Mouse (Mus musculus): ENCODE measurements around the gene B4galt4. TPM values are rescaled to one million over a fixed set of nuclear protein-coding genes. Genes with fewer than 3 reads are reported as not detected.

B4galt4 gene
- polyA plus RNA-seq, 1 experiment from 2014 or later, result 39.3 TPM

DNA sequence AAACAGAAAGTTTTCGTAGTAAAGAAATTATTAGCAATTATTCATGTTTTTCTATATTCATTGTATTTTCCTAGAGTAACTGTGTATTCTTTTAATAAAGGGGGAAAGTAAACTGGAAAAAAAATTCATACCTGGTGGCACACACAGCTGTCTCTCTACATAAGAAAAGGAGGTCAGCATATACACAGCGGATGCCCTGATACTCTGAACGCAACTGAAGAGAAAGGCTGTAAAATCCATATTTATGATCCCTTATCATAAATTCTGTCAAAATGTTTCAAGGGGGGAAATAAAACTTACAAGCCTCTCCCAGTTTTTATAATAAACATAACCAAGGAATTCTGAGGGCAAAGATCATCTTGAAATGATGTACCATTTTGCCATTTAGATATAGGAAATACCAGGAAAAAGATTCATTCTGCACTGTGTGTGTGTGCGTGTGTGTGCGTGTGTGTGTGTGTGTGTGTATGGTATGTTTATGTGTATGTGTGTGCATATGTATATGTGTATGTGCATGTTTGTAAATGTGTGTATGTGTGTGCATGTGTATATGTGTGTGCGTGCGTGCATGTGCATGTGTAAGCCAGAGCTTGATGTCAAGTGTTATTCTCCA lies 39.0 kb downstream of the B4galt4 start:
- no peaks in the 10 kb centered on the region for H3K4me1 ChIP-seq (ENCODE audit: control insufficient read depth, insufficient read depth, low read length)
- H3K9me3 ChIP-seq (replicated peaks; ENCODE audit: control insufficient read depth, low read length), result no peaks in the 10 kb centered on the region
- WGBS, result 97% methylated on average over 7 of the region's 7 CpGs
- DNase-seq (ENCODE audit: low spot score) (no peak), ATAC-seq (replicated peaks; ENCODE audit: insufficient number of reproducible peaks, low FRiP score, low TSS enrichment, low read depth) (no peak)
- no peak overlapping the region for H3K27ac ChIP-seq (replicated peaks; ENCODE audit: low read depth, low read length)
- no peaks in the 10 kb centered on the region for H3K27me3 ChIP-seq (ENCODE audit: control insufficient read depth, insufficient read depth, low read length)
- H3K4me3 ChIP-seq (ENCODE audit: low read depth, low read length), result no peak overlapping the region
- H3K4me2 ChIP-seq (ENCODE audit: low read depth, low read length), result no peak overlapping the region
- H3K9ac ChIP-seq (replicated peaks; ENCODE audit: low read length), result no peak overlapping the region
- H3K36me3 ChIP-seq (replicated peaks; ENCODE audit: control insufficient read depth, insufficient read depth, low read depth, low read length), result no peaks in the 10 kb centered on the region

DNA sequence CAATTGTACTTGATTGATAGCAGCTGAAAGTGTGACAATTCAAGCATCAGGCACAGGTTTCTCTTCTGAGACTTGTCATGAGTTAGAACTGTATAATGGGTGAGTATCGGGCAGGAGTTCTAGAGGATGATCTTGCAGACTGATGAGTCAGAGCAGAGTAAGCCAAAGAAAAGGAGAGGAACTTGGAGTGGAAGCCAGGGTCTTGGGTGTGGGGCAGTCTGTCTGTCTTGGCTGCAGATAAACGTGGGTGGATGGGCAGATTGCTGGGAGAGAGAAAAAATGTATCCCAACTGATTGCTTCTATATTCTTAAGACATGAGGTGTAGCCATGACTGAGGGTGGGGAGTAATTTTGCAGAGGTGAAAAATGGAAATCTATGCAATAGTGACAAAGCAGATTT lies 39.9 kb downstream of the B4galt4 start:
- no peak overlapping the region for H3K27ac ChIP-seq (replicated peaks; ENCODE audit: low read depth, low read length)
- H3K4me3 ChIP-seq (ENCODE audit: low read depth, low read length), result no peak overlapping the region
- no peaks in the 10 kb centered on the region for H3K9me3 ChIP-seq (replicated peaks; ENCODE audit: control insufficient read depth, low read length)
- H3K4me1 ChIP-seq (ENCODE audit: control insufficient read depth, insufficient read depth, low read length), result no peaks in the 10 kb centered on the region
- WGBS, result 64% methylated on average over 2 of the region's 2 CpGs
- no peaks in the 10 kb centered on the region for H3K36me3 ChIP-seq (replicated peaks; ENCODE audit: control insufficient read depth, insufficient read depth, low read depth, low read length)
- no peaks in the 10 kb centered on the region for H3K27me3 ChIP-seq (ENCODE audit: control insufficient read depth, insufficient read depth, low read length)
- H3K4me2 ChIP-seq (ENCODE audit: low read depth, low read length), result no peak overlapping the region
- DNase-seq (ENCODE audit: low spot score) (no peak), ATAC-seq (replicated peaks; ENCODE audit: insufficient number of reproducible peaks, low FRiP score, low TSS enrichment, low read depth) (no peak)
- no peak overlapping the region for H3K9ac ChIP-seq (replicated peaks; ENCODE audit: low read length)

DNA sequence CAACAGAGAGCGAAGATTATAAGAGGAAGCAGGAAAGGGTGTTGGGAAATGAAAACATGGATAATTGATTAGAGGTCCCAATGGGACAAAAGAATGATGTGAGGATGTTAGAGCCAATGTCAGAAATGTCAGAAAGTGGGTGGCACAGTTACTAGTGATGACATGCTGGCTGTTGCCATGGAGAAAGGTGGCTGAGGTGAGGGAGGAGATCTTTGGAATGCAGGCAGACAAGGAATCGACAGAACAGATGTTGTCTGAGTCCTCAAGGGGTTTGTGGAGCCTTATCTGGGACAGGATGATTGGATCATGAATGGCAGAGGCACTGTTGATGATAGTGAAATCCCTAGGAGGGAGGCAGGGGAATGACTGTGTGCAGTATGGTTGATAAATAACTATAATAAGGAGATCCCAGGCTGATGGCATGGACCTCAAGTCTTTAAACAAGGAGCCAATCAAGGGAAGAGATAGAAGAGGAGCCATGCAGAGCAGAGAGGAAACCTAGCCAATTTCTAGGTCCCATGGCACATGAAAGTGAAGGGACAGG lies 40.5 kb downstream of the B4galt4 start:
- Histone ChIP-seq H3K9ac (replicated peaks; ENCODE audit: low read length) (no peak overlapping the region), H3K4me3 (ENCODE audit: low read depth, low read length) (no peak overlapping the region), H3K27me3 (ENCODE audit: control insufficient read depth, insufficient read depth, low read length) (no peaks in the 10 kb centered on the region), H3K36me3 (replicated peaks; ENCODE audit: control insufficient read depth, insufficient read depth, low read depth, low read length) (no peaks in the 10 kb centered on the region), H3K27ac (replicated peaks; ENCODE audit: low read depth, low read length) (no peak overlapping the region), H3K4me2 (ENCODE audit: low read depth, low read length) (no peak overlapping the region), H3K9me3 (replicated peaks; ENCODE audit: control insufficient read depth, low read length) (no peaks in the 10 kb centered on the region), H3K4me1 (ENCODE audit: control insufficient read depth, insufficient read depth, low read length) (no peaks in the 10 kb centered on the region)
- 54% methylated on average over 2 of the region's 2 CpGs for WGBS
- no peak for DNase-seq (ENCODE audit: low spot score)
- ATAC-seq (replicated peaks; ENCODE audit: insufficient number of reproducible peaks, low FRiP score, low TSS enrichment, low read depth), result no peak

DNA sequence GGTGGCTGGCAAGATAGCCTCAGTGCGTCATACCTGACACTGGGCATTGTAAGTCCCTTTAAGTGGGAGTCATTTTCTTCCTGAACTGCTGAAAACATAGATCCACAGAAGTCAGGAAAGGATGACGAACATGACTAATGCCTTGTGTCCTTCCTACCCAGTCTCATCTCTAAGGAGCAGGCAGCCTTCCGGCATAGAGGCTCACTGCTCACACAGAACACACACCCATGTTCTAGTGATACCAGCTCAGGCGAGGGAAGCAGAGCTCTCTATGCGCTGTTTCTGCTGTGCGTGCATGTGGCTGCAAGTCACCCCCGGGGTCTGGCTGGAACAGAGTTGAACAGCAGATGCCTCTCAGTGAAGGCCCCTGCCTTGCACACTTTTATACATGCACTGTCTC lies 43.2 kb downstream of the B4galt4 start:
- ATAC-seq (replicated peaks; ENCODE audit: insufficient number of reproducible peaks, low FRiP score, low TSS enrichment, low read depth) (no peak), DNase-seq (ENCODE audit: low spot score) (no peak)
- H3K27me3 ChIP-seq (ENCODE audit: control insufficient read depth, insufficient read depth, low read length), result no peaks in the 10 kb centered on the region
- H3K4me3 ChIP-seq (ENCODE audit: low read depth, low read length), result no peak overlapping the region
- no peak overlapping the region for H3K27ac ChIP-seq (replicated peaks; ENCODE audit: low read depth, low read length)
- no peaks in the 10 kb centered on the region for H3K4me1 ChIP-seq (ENCODE audit: control insufficient read depth, insufficient read depth, low read length)
- no peak overlapping the region for H3K4me2 ChIP-seq (ENCODE audit: low read depth, low read length)
- H3K9me3 ChIP-seq (replicated peaks; ENCODE audit: control insufficient read depth, low read length), result no peaks in the 10 kb centered on the region
- H3K9ac ChIP-seq (replicated peaks; ENCODE audit: low read length), result no peak overlapping the region
- WGBS, result 73% methylated on average over 7 of the region's 7 CpGs
- H3K36me3 ChIP-seq (replicated peaks; ENCODE audit: control insufficient read depth, insufficient read depth, low read depth, low read length), result no peaks in the 10 kb centered on the region

DNA sequence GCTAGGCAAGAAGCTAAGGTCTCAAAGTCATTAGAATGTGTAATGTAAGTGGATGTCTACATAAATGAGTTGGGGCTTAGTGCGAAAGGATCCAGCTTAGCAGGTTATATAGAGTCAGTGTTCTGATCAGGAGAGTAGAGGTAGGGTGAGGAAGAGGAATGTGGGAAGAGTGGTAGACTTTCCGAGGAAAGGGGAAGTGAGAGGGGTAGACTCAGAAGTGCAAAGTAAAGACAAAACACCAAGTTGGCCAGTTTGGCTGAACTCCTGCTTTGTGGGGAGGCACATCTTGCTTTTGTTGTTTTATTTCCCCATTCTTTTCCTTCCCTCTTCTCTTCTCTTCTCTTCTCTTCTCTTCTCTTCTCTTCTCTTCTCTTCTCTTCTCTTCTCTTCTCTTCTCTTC lies 47.0 kb downstream of the B4galt4 start:
- no peak overlapping the region for H3K9ac ChIP-seq (replicated peaks; ENCODE audit: low read length)
- no peak overlapping the region for H3K4me3 ChIP-seq (ENCODE audit: low read depth, low read length)
- no peaks in the 10 kb centered on the region for H3K27me3 ChIP-seq (ENCODE audit: control insufficient read depth, insufficient read depth, low read length)
- H3K4me1 ChIP-seq (ENCODE audit: control insufficient read depth, insufficient read depth, low read length), result no peaks in the 10 kb centered on the region
- DNase-seq (ENCODE audit: low spot score), result no peak
- H3K9me3 ChIP-seq (replicated peaks; ENCODE audit: control insufficient read depth, low read length), result no peaks in the 10 kb centered on the region
- ATAC-seq (replicated peaks; ENCODE audit: insufficient number of reproducible peaks, low FRiP score, low TSS enrichment, low read depth), result no peak
- WGBS, result 83% methylated on average over 2 of the region's 2 CpGs
- no peak overlapping the region for H3K27ac ChIP-seq (replicated peaks; ENCODE audit: low read depth, low read length)
- no peak overlapping the region for H3K4me2 ChIP-seq (ENCODE audit: low read depth, low read length)
- no peaks in the 10 kb centered on the region for H3K36me3 ChIP-seq (replicated peaks; ENCODE audit: control insufficient read depth, insufficient read depth, low read depth, low read length)

DNA sequence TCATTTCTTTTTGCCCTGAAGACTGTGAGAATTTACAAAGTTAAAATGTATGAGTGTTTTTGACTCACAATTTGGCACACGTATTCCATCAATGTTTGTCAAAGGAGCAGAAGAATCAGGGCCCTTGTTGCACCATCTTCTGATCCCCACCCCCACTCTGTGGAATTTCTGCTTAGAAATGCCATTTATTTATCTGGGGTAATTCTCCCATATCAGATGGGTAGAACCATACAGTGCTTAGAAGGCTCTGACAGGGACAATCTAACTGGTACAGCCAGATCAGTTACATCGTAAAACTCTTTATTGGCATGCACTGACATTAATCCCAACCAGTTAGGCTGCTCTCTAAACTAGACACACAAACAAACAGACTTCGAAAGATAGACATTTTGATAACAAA lies 47.9 kb downstream of the B4galt4 start:
- Histone ChIP-seq H3K27me3 (ENCODE audit: control insufficient read depth, insufficient read depth, low read length) (no peaks in the 10 kb centered on the region), H3K27ac (replicated peaks; ENCODE audit: low read depth, low read length) (no peak overlapping the region), H3K4me1 (ENCODE audit: control insufficient read depth, insufficient read depth, low read length) (no peaks in the 10 kb centered on the region), H3K9ac (replicated peaks; ENCODE audit: low read length) (no peak overlapping the region), H3K9me3 (replicated peaks; ENCODE audit: control insufficient read depth, low read length) (no peaks in the 10 kb centered on the region), H3K36me3 (replicated peaks; ENCODE audit: control insufficient read depth, insufficient read depth, low read depth, low read length) (no peaks in the 10 kb centered on the region), H3K4me3 (ENCODE audit: low read depth, low read length) (no peak overlapping the region), H3K4me2 (ENCODE audit: low read depth, low read length) (no peak overlapping the region)
- DNase-seq (ENCODE audit: low spot score) (no peak), ATAC-seq (replicated peaks; ENCODE audit: insufficient number of reproducible peaks, low FRiP score, low TSS enrichment, low read depth) (no peak)
- 77% methylated on average over 3 of the region's 3 CpGs for WGBS

DNA sequence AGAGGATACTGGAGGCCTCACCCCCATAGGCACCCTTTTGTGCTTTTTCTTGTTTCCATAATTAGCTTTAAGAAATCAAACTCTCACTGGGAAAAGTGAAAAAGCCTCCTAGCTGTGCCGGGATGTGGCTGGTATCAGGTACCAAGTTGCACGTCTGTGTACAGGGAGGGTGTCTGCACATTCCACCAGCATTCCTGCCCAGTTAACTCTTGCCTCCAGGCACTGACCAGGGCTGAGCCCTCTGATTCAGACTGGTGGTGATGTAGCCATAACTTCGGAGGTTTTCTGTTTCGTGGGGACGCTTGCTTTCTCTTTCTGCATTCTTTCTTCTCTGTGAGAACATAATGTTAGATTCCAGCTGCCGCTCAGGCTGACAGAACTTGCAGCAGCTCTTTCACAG lies 51.1 kb downstream of the B4galt4 start:
- H3K27ac ChIP-seq (replicated peaks; ENCODE audit: low read depth, low read length), result no peak overlapping the region
- H3K4me2 ChIP-seq (ENCODE audit: low read depth, low read length), result no peak overlapping the region
- no peaks in the 10 kb centered on the region for H3K27me3 ChIP-seq (ENCODE audit: control insufficient read depth, insufficient read depth, low read length)
- ATAC-seq (replicated peaks; ENCODE audit: insufficient number of reproducible peaks, low FRiP score, low TSS enrichment, low read depth) (no peak; the same call in 1 of the 2 replicates), DNase-seq (ENCODE audit: low spot score) (peak; percentile 42)
- no peaks in the 10 kb centered on the region for H3K9me3 ChIP-seq (replicated peaks; ENCODE audit: control insufficient read depth, low read length)
- WGBS, result 46% methylated on average over 6 of the region's 6 CpGs
- H3K4me3 ChIP-seq (ENCODE audit: low read depth, low read length), result no peak overlapping the region
- H3K4me1 ChIP-seq (ENCODE audit: control insufficient read depth, insufficient read depth, low read length), result no peaks in the 10 kb centered on the region
- no peak overlapping the region for H3K9ac ChIP-seq (replicated peaks; ENCODE audit: low read length)
- no peaks in the 10 kb centered on the region for H3K36me3 ChIP-seq (replicated peaks; ENCODE audit: control insufficient read depth, insufficient read depth, low read depth, low read length)

DNA sequence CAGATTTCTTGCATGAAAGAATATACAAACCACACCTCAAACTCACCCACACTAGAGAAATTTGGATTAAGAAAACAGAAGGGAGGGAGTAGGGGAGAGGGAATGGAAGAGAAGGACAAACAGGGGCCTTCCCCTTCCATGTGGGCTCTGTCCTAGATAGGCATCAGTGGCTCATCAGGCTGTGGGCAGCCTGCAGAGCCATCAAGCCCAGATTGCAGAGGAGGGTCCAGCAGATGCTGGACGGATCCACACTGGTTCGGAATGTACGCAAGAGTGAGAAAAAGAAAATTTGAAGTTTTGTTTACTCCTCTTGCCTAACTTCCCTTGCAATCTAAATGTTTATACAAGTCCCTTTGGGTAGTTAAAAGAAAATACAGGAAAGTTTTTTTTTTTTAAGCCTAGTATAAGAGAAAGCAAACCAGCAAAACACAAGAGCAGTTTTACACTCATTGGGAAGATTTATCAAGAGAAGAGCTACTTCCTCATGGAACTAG lies 56.9 kb downstream of the B4galt4 start:
- Histone ChIP-seq H3K27ac (replicated peaks; ENCODE audit: low read depth, low read length) (no peak overlapping the region), H3K9ac (replicated peaks; ENCODE audit: low read length) (no peak overlapping the region), H3K27me3 (ENCODE audit: control insufficient read depth, insufficient read depth, low read length) (no peaks in the 10 kb centered on the region), H3K4me1 (ENCODE audit: control insufficient read depth, insufficient read depth, low read length) (no peaks in the 10 kb centered on the region), H3K4me3 (ENCODE audit: low read depth, low read length) (no peak overlapping the region), H3K4me2 (ENCODE audit: low read depth, low read length) (no peak overlapping the region), H3K9me3 (replicated peaks; ENCODE audit: control insufficient read depth, low read length) (no peaks in the 10 kb centered on the region), H3K36me3 (replicated peaks; ENCODE audit: control insufficient read depth, insufficient read depth, low read depth, low read length) (no peaks in the 10 kb centered on the region)
- DNase-seq (ENCODE audit: low spot score) (no peak), ATAC-seq (replicated peaks; ENCODE audit: insufficient number of reproducible peaks, low FRiP score, low TSS enrichment, low read depth) (no peak)
- 80% methylated on average over 3 of the region's 3 CpGs for WGBS
